Mouse (Mus musculus) limb, embryonic 14.5 days (tissue): ENCODE data around the gene Spag17. TPM values are rescaled to one million over a fixed set of nuclear protein-coding genes. Genes with fewer than 3 reads are reported as not detected.
A peak's percentile ranks its signal among the peaks of the same experiment; 100 is the strongest.

Experiments used
- ATAC-seq: fragments of 200-750 bp; cut with Nextera tagmentation; 2 replicates; pipeline ENCODE4 v1.8.0; 2017; ENCODE audit warnings: low read depth, moderate number of reproducible peaks, moderate TSS enrichment; ENCODE audit not compliant: low FRiP score
- DNase-seq: peaks from one replicate; pipeline ENCODE4 v3.0.0-alpha.2; 2015; ENCODE audit warnings: low spot score
- H3K27ac ChIP-seq: fragments of 300-500 bp; sonication (generic); replicated peaks from 2 replicates; pipeline ENCODE4 v1.5.1; 2014; ENCODE audit warnings: low read depth, mild to moderate bottlenecking, low read length, moderate library complexity, mixed read lengths
- H3K27me3 ChIP-seq: fragments of 300-500 bp; sonication (generic); 2 replicates; pipeline ENCODE4 v1.6.1; 2014; ENCODE audit warnings: low read length, mixed read lengths; ENCODE audit not compliant: control insufficient read depth, insufficient read depth
- H3K36me3 ChIP-seq: fragments of 300-500 bp; sonication (generic); 2 replicates; pipeline ENCODE4 v1.6.1; 2014; ENCODE audit warnings: mild to moderate bottlenecking, low read length, moderate library complexity, mixed read lengths; ENCODE audit not compliant: control insufficient read depth, insufficient read depth
- H3K4me1 ChIP-seq: fragments of 300-500 bp; sonication (generic); 2 replicates; pipeline ENCODE4 v1.6.1; 2014; ENCODE audit warnings: antibody characterized with exemption, low read length, mixed read lengths; ENCODE audit not compliant: control insufficient read depth, insufficient read depth
- H3K4me2 ChIP-seq: fragments of 300-500 bp; sonication (generic); replicated peaks from 2 replicates; pipeline ENCODE4 v1.6.1; 2014; ENCODE audit warnings: low read depth, mild to moderate bottlenecking, low read length, moderate library complexity; ENCODE audit not compliant: severe bottlenecking
- H3K4me3 ChIP-seq: fragments of 300-500 bp; sonication (generic); replicated peaks from 2 replicates; pipeline ENCODE4 v1.5.1; 2014; ENCODE audit warnings: low read length
- H3K9ac ChIP-seq: fragments of 300-500 bp; sonication (generic); 2 replicates; pipeline ENCODE4 v1.6.1; 2014; ENCODE audit warnings: mild to moderate bottlenecking, low read depth, low read length, moderate library complexity; ENCODE audit not compliant: severe bottlenecking
- H3K9me3 ChIP-seq: fragments of 300-500 bp; sonication (generic); 2 replicates; pipeline ENCODE4 v1.6.1; 2016; ENCODE audit warnings: low read length; ENCODE audit not compliant: control insufficient read depth
- POLR2A ChIP-seq: fragments of 200-500 bp; IDR thresholded peaks from 2 replicates; pipeline ENCODE4 v1.8.0; 2012; ENCODE audit warnings: inconsistent platforms, mild to moderate bottlenecking, moderate library complexity, borderline replicate concordance; ENCODE audit not compliant: insufficient read depth, insufficient read length; ENCODE audit errors: extremely low read depth
- WGBS: fragments of 180-500 bp; shearing (Covaris S2); extraction: QIAGEN DNeasy Blood & Tissue Kit; methylation state at CpG from one replicate; pipeline ENCODE4 v1.1.7; 2014; 5-methylcytosine and 5-hydroxymethylcytosine counted together
- polyA plus RNA-seq, 2 experiments: library from polyadenylated mRNA; depleted of rRNA in 1 of 2; stranded (reverse) in 1 of 2; unstranded in 1 of 2; fragments of >200 nt; fragmentation: Nextera tagmentation in 1 of 2; extraction: Ambion mirVana in 1 of 2; gene quantifications; 2 replicates each; pipeline versions ENCODE4 v1.2.1 to v1.2.3; 2012 to 2014

Spag17 gene
- polyA plus RNA-seq, 2 experiments: 0.73 to 0.74 TPM

GRCm38 (mm10) chr3:100189444-100189843 is 304.2 kb downstream of the Spag17 start:
- no peak overlapping the region for H3K4me3 ChIP-seq
- H3K27me3 ChIP-seq: no peaks in the 10 kb centered on the region
- H3K27ac ChIP-seq: no peak overlapping the region
- WGBS: 37% methylated on average over 1 of the region's 1 CpGs
- no peak for TF ChIP-seq POLR2A
- H3K9ac ChIP-seq: no peak overlapping the region
- H3K9me3 ChIP-seq: no peaks in the 10 kb centered on the region
- peak; percentile 84 for DNase-seq
- H3K36me3 ChIP-seq: peaks cover 25% of the 10 kb centered on the region
- H3K4me2 ChIP-seq: no peak overlapping the region
- H3K4me1 ChIP-seq: no peaks in the 10 kb centered on the region
- peak; percentile 70 for ATAC-seq

DNA sequence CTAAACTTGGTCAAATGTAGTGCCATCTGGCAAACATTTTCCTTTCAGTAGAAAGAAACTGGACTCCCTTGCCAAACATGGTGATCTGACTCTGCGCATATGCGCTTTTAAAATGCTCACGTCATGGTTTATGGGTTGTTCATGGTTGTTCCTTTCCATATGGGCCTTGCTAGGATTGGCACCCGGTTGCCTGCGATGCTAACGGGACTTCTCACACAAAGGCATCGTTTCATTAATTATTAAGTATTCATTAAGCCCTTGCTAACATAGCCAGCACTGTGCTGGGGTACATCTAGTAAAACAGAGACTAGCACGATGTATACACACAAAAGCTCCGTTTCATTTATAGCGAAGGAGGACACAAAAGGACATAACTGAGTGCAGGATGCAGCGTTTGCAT is 304.7 kb downstream of the Spag17 start:
- 65% methylated on average over 11 of the region's 11 CpGs for WGBS
- H3K27ac ChIP-seq: no peak overlapping the region
- no peak overlapping the region for H3K4me2 ChIP-seq
- H3K27me3 ChIP-seq: no peaks in the 10 kb centered on the region
- no peaks in the 10 kb centered on the region for H3K9me3 ChIP-seq
- no peaks in the 10 kb centered on the region for H3K4me1 ChIP-seq
- TF ChIP-seq POLR2A: no peak
- no peak overlapping the region for H3K4me3 ChIP-seq
- no peak overlapping the region for H3K9ac ChIP-seq
- DNase-seq (no peak), ATAC-seq (no peak)
- H3K36me3 ChIP-seq: peaks cover 27% of the 10 kb centered on the region
